Mouse (Mus musculus): ENCODE results near the gene Pde12. TPM values are rescaled to one million over a fixed set of nuclear protein-coding genes. Genes with fewer than 3 reads are reported as not detected.

Gene Pde12
- polyA plus RNA-seq, 1 experiment from 2014 or later: 7.5 TPM

DNA sequence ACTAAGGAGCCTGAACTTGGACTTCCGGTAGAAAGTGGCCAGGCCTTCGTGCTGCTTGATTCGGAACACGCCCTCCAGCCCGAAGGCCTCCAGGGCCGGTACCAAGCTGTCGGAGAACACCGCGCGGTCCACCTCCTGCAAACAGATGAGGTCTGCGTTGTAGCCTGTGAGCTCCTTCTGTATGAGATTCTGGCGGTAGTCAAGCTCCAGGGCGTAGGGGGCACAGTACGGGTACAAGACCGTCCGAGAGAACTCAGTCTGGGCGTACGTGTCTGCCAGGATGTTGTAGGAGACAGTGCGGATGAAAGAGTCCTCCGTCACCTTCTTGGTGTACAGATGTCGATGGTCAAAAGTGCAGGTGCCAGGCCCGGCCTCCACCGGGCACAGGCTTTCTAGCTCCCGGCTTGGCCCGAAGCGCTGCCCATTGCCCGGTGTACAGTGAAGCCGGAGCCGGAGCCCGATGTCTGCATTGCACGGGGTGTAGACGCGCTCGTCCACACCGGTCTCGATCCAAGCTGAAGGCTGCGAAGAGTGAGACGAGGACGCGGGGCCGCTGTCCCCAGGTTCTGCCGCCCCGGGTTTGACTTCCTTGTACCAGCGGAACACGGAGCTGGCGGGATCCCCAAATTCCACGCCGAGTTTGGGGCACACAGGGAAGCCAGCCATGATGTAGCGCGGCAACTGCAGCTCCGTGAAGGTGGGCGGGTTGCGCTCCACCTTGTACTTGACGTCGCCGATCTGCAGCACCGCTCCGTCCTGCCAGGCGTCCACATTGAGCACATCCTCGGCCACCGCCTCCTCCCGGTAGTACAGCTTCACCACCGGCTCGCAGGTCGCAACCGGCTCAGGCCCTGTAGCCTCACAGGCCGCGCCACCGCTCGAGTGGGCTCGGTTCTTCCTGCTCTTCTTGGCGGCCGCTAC lies 1.1 kb downstream of the Pde12 start:
- H3K4me1 ChIP-seq: peaks cover 26% of the 10 kb centered on the region
- H3K27ac ChIP-seq (replicated peaks): peak overlapping the region; percentile 88
- peaks cover 25% of the 10 kb centered on the region for H3K36me3 ChIP-seq
- ATAC-seq (ENCODE audit: extremely low read depth, insufficient number of reproducible peaks, low FRiP score, low TSS enrichment): peak; percentile 28; the same call in 1 of the 2 replicates
- peak overlapping the region; percentile 99 for H3K4me2 ChIP-seq
- H3K9me3 ChIP-seq: no peaks in the 10 kb centered on the region
- no peaks in the 10 kb centered on the region for H3K27me3 ChIP-seq (replicated peaks)
- peak overlapping the region; percentile 98 for H3K4me3 ChIP-seq
- WGBS: under 1% methylated on average over 72 of the region's 73 CpGs
- H3K9ac ChIP-seq: peak overlapping the region; percentile 93

- ATAC-seq (ENCODE audit: extremely low read depth, insufficient number of reproducible peaks, low FRiP score, low TSS enrichment): no peak
- Histone ChIP-seq H3K4me3 (peak overlapping the region; percentile 98), H3K9ac (peak overlapping the region; percentile 93), H3K36me3 (peaks cover 27% of the 10 kb centered on the region), H3K27me3 (replicated peaks) (no peaks in the 10 kb centered on the region), H3K9me3 (no peaks in the 10 kb centered on the region), H3K27ac (replicated peaks) (0 out of 2 replicates have a peak overlapping the region, but pooled peaks have one; percentile 88), H3K4me1 (peaks cover 26% of the 10 kb centered on the region), H3K4me2 (peak overlapping the region; percentile 99)
- WGBS: 9% methylated on average over 6 of the region's 6 CpGs
These were observed 1.7 kb downstream of the Pde12 start for GRCm38 (mm10) chr14:26667991-26668370.

- WGBS: 82% methylated on average over 2 of the region's 2 CpGs
- Histone ChIP-seq H3K36me3 (peaks cover 42% of the 10 kb centered on the region), H3K27me3 (replicated peaks) (no peaks in the 10 kb centered on the region), H3K4me2 (no peak overlapping the region), H3K9ac (no peak overlapping the region), H3K9me3 (no peaks in the 10 kb centered on the region), H3K27ac (replicated peaks) (no peak overlapping the region), H3K4me3 (no peak overlapping the region), H3K4me1 (peaks cover 28% of the 10 kb centered on the region)
- no peak for ATAC-seq (ENCODE audit: extremely low read depth, insufficient number of reproducible peaks, low FRiP score, low TSS enrichment)
These were observed 5.8 kb downstream of the Pde12 start for GRCm38 (mm10) chr14:26663851-26664250.

GRCm38 (mm10) chr14:26662488-26662887 lies 7.2 kb downstream of the Pde12 start:
- Histone ChIP-seq H3K36me3 (peaks cover 54% of the 10 kb centered on the region), H3K27ac (replicated peaks) (no peak overlapping the region), H3K9ac (no peak overlapping the region), H3K9me3 (no peaks in the 10 kb centered on the region), H3K4me2 (no peak overlapping the region), H3K27me3 (replicated peaks) (no peaks in the 10 kb centered on the region), H3K4me1 (peaks cover 19% of the 10 kb centered on the region), H3K4me3 (no peak overlapping the region)
- 69% methylated on average over 2 of the region's 2 CpGs for WGBS
- ATAC-seq (ENCODE audit: extremely low read depth, insufficient number of reproducible peaks, low FRiP score, low TSS enrichment): no peak

DNA sequence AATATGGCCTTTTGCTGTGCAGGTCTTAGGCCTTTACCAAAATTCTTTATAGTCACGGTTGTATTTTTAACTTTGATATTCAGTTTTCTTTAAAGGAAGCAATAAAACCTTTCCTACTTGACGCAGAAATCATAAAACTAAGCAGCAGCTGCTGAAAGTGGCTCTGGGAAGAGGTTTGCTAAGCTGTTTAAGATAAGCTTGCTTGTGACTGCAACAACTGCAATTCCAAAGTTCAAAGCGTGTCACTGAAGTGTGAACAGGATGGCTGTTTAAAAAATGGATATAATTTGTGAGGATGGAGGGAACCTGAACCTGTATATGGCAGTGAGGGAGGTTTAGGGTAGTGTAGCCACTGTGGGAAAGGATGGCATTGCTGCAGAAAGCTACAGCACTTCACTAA lies 7.7 kb downstream of the Pde12 start:
- Histone ChIP-seq H3K9me3 (no peaks in the 10 kb centered on the region), H3K4me2 (no peak overlapping the region), H3K36me3 (peaks cover 59% of the 10 kb centered on the region), H3K9ac (no peak overlapping the region), H3K27ac (replicated peaks) (no peak overlapping the region), H3K4me3 (no peak overlapping the region), H3K4me1 (peaks cover 14% of the 10 kb centered on the region), H3K27me3 (replicated peaks) (no peaks in the 10 kb centered on the region)
- WGBS: 57% methylated on average over 3 of the region's 3 CpGs
- no peak for ATAC-seq (ENCODE audit: extremely low read depth, insufficient number of reproducible peaks, low FRiP score, low TSS enrichment)

DNA sequence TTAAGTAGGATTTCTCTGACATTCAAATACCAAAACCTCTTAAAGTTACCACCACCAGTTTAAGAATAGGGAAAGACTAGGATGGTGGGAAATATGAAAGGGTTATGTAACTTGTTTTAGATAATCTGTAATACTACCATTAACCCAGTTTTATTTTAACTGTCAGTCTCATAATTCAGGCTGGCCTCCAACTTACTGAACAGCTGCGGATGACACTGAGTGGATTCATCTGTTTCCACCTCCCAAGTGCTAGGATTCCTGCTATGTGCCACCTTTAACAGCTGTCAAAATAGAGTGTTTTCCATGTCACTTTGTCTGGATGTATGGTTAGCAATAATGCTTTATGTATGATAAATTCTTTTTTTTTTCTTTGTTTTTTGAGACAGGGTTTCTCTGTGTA lies 9.4 kb downstream of the Pde12 start:
- H3K9ac ChIP-seq: no peak overlapping the region
- no peaks in the 10 kb centered on the region for H3K27me3 ChIP-seq (replicated peaks)
- peaks cover 60% of the 10 kb centered on the region for H3K36me3 ChIP-seq
- peaks cover 7% of the 10 kb centered on the region; the same call in 1 of the 2 replicates for H3K4me1 ChIP-seq
- 86% methylated on average over 1 of the region's 1 CpGs for WGBS
- ATAC-seq (ENCODE audit: extremely low read depth, insufficient number of reproducible peaks, low FRiP score, low TSS enrichment): no peak
- H3K27ac ChIP-seq (replicated peaks): no peak overlapping the region
- no peaks in the 10 kb centered on the region for H3K9me3 ChIP-seq
- no peak overlapping the region for H3K4me2 ChIP-seq
- no peak overlapping the region for H3K4me3 ChIP-seq

- ATAC-seq (ENCODE audit: extremely low read depth, insufficient number of reproducible peaks, low FRiP score, low TSS enrichment): no peak
- H3K4me3 ChIP-seq: no peak overlapping the region
- H3K4me1 ChIP-seq: peaks cover 7% of the 10 kb centered on the region; the same call in 1 of the 2 replicates
- H3K27ac ChIP-seq (replicated peaks): no peak overlapping the region
- H3K36me3 ChIP-seq: peaks cover 65% of the 10 kb centered on the region
- H3K4me2 ChIP-seq: no peak overlapping the region
- H3K9ac ChIP-seq: no peak overlapping the region
- no peaks in the 10 kb centered on the region for H3K9me3 ChIP-seq
- no peaks in the 10 kb centered on the region for H3K27me3 ChIP-seq (replicated peaks)
These were observed 11.5 kb downstream of the Pde12 start for GRCm38 (mm10) chr14:26658178-26658577.

DNA sequence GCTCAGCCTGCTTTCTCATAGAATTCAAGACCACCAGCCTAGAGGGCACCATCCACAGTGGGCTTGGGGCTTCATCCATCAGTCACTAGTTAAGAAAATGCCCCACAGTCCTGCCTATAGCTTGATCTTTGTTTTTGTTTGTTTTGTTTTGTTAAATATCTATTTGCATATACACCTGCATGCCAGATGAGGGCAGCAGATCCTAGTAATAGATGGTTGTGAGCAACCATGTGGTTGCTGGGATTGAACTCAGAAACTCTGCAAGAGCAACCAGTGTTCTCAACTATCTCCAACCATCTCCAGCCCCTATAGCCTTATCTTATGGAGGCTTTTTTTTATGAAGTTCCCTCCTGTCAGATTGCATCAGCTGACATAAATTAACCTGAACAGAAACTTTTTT lies 17.8 kb downstream of the Pde12 start:
- H3K4me2 ChIP-seq: no peak overlapping the region
- no peak for ATAC-seq (ENCODE audit: extremely low read depth, insufficient number of reproducible peaks, low FRiP score, low TSS enrichment)
- H3K9ac ChIP-seq: no peak overlapping the region
- H3K36me3 ChIP-seq: peaks cover 83% of the 10 kb centered on the region
- H3K4me1 ChIP-seq: peaks cover 11% of the 10 kb centered on the region
- no peaks in the 10 kb centered on the region for H3K9me3 ChIP-seq
- no peak overlapping the region for H3K27ac ChIP-seq (replicated peaks)
- no peaks in the 10 kb centered on the region for H3K27me3 ChIP-seq (replicated peaks)
- no peak overlapping the region for H3K4me3 ChIP-seq

DNA sequence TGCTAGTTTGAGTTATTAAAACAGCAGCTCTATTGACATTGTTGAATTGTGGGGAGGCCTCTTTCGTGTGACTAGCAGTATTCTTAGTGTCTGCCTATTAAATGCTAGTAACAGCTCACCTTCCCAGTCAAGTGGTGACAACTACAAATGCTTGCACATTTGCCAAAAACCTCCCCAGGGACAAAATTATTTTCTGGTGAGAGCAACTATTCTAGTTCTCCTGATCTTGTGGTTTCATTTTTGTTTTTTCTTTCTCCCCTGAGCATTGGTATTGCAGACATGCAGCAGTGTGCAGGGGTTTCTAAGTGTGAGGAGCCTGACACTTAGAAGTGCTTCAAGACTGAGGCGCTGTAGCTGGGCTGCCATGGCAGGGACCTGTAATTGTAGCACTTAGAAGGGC lies 21.9 kb downstream of the Pde12 start:
- Histone ChIP-seq H3K9ac (no peak overlapping the region), H3K27me3 (replicated peaks) (no peaks in the 10 kb centered on the region), H3K27ac (replicated peaks) (no peak overlapping the region), H3K4me2 (no peak overlapping the region), H3K9me3 (no peaks in the 10 kb centered on the region), H3K4me1 (peaks cover 39% of the 10 kb centered on the region), H3K36me3 (peaks cover 49% of the 10 kb centered on the region), H3K4me3 (no peak overlapping the region)
- WGBS: 73% methylated on average over 2 of the region's 2 CpGs
- ATAC-seq (ENCODE audit: extremely low read depth, insufficient number of reproducible peaks, low FRiP score, low TSS enrichment): no peak

DNA sequence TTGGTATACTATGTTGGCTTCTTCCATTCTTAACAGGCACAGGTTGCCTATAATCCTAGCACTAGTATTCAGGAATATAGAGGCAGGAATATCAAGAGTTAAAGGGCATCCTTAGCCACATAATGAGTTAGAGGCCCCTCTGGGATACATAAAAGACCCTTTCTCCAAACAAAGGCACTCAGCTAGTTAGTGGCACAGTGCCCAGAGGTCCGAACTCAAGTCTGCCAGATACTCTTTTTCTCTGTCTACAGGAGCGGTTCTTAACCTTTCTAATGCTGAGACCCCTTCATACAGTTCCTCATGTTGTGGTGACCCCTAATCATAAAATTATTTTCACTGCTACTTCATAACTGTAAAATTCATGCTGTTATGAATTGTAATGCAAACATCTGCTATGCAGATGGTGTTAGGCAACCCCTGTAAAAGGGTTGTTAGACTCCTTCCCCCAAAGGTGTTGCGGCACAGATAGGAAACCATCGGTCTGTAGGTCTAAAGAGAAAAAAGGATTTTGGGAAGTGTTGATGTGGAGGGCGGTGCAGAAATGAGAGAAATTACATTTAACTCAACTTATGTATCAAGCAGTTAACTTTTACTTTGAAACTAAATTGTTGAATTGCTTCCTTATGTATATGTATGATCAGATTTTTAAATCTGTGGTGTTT lies 23.6 kb downstream of the Pde12 start:
- 0 out of 2 replicates have a peak overlapping the region, but pooled peaks have one; percentile 30 for H3K9ac ChIP-seq
- H3K4me2 ChIP-seq: peak overlapping the region; percentile 40
- no peaks in the 10 kb centered on the region for H3K9me3 ChIP-seq
- H3K27me3 ChIP-seq (replicated peaks): no peaks in the 10 kb centered on the region
- H3K27ac ChIP-seq (replicated peaks): peak overlapping the region; percentile 25
- 52% methylated on average over 5 of the region's 5 CpGs for WGBS
- H3K36me3 ChIP-seq: peaks cover 34% of the 10 kb centered on the region
- peak overlapping the region; percentile 6; the same call in 1 of the 2 replicates for H3K4me3 ChIP-seq
- ATAC-seq (ENCODE audit: extremely low read depth, insufficient number of reproducible peaks, low FRiP score, low TSS enrichment): no peak
- peaks cover 47% of the 10 kb centered on the region for H3K4me1 ChIP-seq

DNA sequence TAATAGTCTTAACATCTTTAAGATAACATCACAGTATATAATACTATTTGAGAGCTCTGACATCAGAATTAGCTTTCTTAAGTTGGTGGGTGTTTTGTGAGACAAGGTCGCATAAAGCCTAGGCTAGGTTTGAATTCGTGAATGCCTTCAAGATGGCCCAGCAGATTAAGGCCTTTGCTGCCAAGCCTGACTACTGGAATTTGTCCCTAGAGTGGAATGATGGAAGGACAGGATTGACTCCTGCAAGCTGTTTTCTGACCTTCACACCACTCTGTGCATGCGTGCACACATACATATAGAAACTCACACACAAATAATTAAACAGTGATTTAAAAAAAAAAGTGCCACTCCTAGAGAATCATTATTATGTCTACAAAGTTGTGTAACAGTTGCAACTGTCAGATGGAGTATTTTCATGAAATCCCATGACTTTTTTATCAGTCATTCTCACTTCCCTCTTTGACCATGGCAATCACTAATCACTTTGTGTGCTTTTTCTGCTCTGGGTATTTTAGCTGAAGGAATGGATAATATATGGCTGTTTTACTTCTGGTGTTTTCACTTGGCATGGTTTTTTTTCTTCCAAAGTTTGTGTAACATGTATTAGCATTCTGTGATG lies 26.6 kb downstream of the Pde12 start:
- H3K4me2 ChIP-seq: no peak overlapping the region
- H3K4me1 ChIP-seq: peaks cover 62% of the 10 kb centered on the region
- 0 out of 2 replicates have a peak overlapping the region, but pooled peaks have one; percentile 28 for H3K27ac ChIP-seq (replicated peaks)
- ATAC-seq (ENCODE audit: extremely low read depth, insufficient number of reproducible peaks, low FRiP score, low TSS enrichment): no peak
- H3K36me3 ChIP-seq: peaks cover 12% of the 10 kb centered on the region
- no peaks in the 10 kb centered on the region for H3K9me3 ChIP-seq
- whole genome bisulfite sequencing: 39% methylated on average over 3 of the region's 3 CpGs
- no peaks in the 10 kb centered on the region for H3K27me3 ChIP-seq (replicated peaks)
- H3K4me3 ChIP-seq: no peak overlapping the region
- H3K9ac ChIP-seq: no peak overlapping the region
